8 mouse cellular contexts compared by ENCODE assay signal in genomic region chr9:32515894-32516686, GRCm38 (mm10). TPM values are rescaled to one million over a fixed set of nuclear protein-coding genes. Genes with fewer than 3 reads are reported as not detected.
DNase-seq lines count a peak whose midpoint lies in the region; ATAC-seq and TF ChIP-seq lines count a peak whose summit lies in the region.

No protein-coding gene starts in this region.

- no peak overlapping the region for H3K4me3 ChIP-seq in heart, embryonic 14.5 days (ENCODE audit: control insufficient read depth in 1 of 2, insufficient read depth in 1 of 2, low read depth in 1 of 2, low read length in 2 of 2)
- H3K4me3 ChIP-seq in CH12.LX (replicated peaks in 1 of 3; ENCODE audit: low read depth in 2 of 3, low read length in 2 of 3, poor library complexity in 1 of 3), result peak overlapping the region; percentile 32 to 47 (median 37)
- H3K4me3 ChIP-seq in hindbrain, embryonic 11.5 days (ENCODE audit: low read depth, low read length), result no peak overlapping the region

- no peak for TF ChIP-seq CTCF in CH12.LX (conservative IDR thresholded peaks at IDR 0.05 in 1 of 2, IDR thresholded peaks at IDR 0.05 in 1 of 2; ENCODE audit: low read depth in 2 of 2, low read length in 2 of 2)

- no peak overlapping the region for H3K4me2 ChIP-seq in heart, embryonic 14.5 days (ENCODE audit: low read length)
- peak overlapping the region; percentile 65 for H3K4me2 ChIP-seq in CH12.LX (ENCODE audit: insufficient read depth, low read depth, poor library complexity, severe bottlenecking)
- no peak overlapping the region for H3K4me2 ChIP-seq in hindbrain, embryonic 11.5 days (replicated peaks; ENCODE audit: low read depth, low read length)

- H3K36me3 ChIP-seq in heart, embryonic 14.5 days (ENCODE audit: control insufficient read depth, insufficient read depth, low read length), result no peaks in the 10 kb centered on the region
- H3K36me3 ChIP-seq in CH12.LX (replicated peaks in 1 of 2; ENCODE audit: control insufficient read depth in 1 of 2, insufficient read depth in 1 of 2, low read length in 1 of 2), result peaks cover 4 to 52% of the 10 kb centered on the region in 2 experiments
- no peaks in the 10 kb centered on the region for H3K36me3 ChIP-seq in hindbrain, embryonic 11.5 days (ENCODE audit: control insufficient read depth, insufficient read depth, low read length)

- H3K27ac ChIP-seq in heart, embryonic 14.5 days (replicated peaks in 1 of 2; ENCODE audit: control insufficient read depth in 1 of 2, insufficient read depth in 1 of 2, low read depth in 2 of 2, low read length in 2 of 2), result peak overlapping the region; percentile 30 to 55; a peak in 2 of 4 replicates
- peak overlapping the region; percentile 82 for H3K27ac ChIP-seq in CH12.LX (ENCODE audit: insufficient read depth, low read depth)
- no peak overlapping the region for H3K27ac ChIP-seq in hindbrain, embryonic 11.5 days (ENCODE audit: low read depth, low read length)

- WGBS in heart, embryonic 14.5 days, result 75% methylated on average over 10 of the region's 10 CpGs
- WGBS in hindbrain, embryonic 11.5 days, result 83% methylated on average over 10 of the region's 10 CpGs

- in situ Hi-C loops in CH12.LX (cut with MboI; ENCODE audit: low pct_ligation_motif_present, low pct_unique_long_range_greater_than_20kb, low sequenced_read_pairs), result no loop called here

- intact Hi-C loops in heart, postnatal 14 days (cut with DNase I), result no loop called here
- intact Hi-C loops in left cerebral cortex, postnatal 14 days (cut with DNase I), result no loop called here

- peaks cover 30 to 36% of the 10 kb centered on the region in 2 experiments for H3K4me1 ChIP-seq in heart, embryonic 14.5 days (ENCODE audit: control insufficient read depth in 2 of 2, insufficient read depth in 2 of 2, low read length in 2 of 2)
- H3K4me1 ChIP-seq in CH12.LX (ENCODE audit: control insufficient read depth in 1 of 2, insufficient read depth in 2 of 2), result peaks cover 30 to 95% of the 10 kb centered on the region in 2 experiments
- no peaks in the 10 kb centered on the region for H3K4me1 ChIP-seq in hindbrain, embryonic 11.5 days (replicated peaks; ENCODE audit: control insufficient read depth, insufficient read depth, low read length)

- TF ChIP-seq POLR2A in CH12.LX (IDR thresholded peaks at IDR 0.05; ENCODE audit: low read depth, low read length), result peak; percentile 41; the same call in 1 of the 2 replicates

- TF ChIP-seq RAD21 in CH12.LX (IDR thresholded peaks at IDR 0.05; ENCODE audit: low read depth, low read length), result no peak

- H3K27me3 ChIP-seq in heart, embryonic 14.5 days (ENCODE audit: control insufficient read depth, insufficient read depth, low read length), result no peaks in the 10 kb centered on the region
- H3K27me3 ChIP-seq in CH12.LX (replicated peaks), result no peaks in the 10 kb centered on the region
- H3K27me3 ChIP-seq in hindbrain, embryonic 11.5 days (ENCODE audit: control insufficient read depth, insufficient read depth, low read length), result no peaks in the 10 kb centered on the region

- H3K9ac ChIP-seq in heart, embryonic 14.5 days (ENCODE audit: low read length), result no peak overlapping the region
- peak overlapping the region; percentile 72 for H3K9ac ChIP-seq in CH12.LX (ENCODE audit: insufficient read depth, low read depth)
- no peak overlapping the region for H3K9ac ChIP-seq in hindbrain, embryonic 11.5 days (ENCODE audit: low read depth, low read length)

- DNase-seq in heart, postnatal 14 days, result no peak
- DNase-seq in CH12.LX (ENCODE audit: extremely low read depth) (peak; percentile 78), liver (peak; percentile 71)
- peak; percentile 14 for DNase-seq in retina, embryonic 14.5 days (ENCODE audit: low spot score)
- DNase-seq in embryo, embryonic 11 days, result no peak
- DNase-seq in left cerebral cortex, postnatal 14 days (ENCODE audit: low spot score in 2 of 2), result no peak
- no peak for DNase-seq in hindbrain, embryonic 11.5 days (ENCODE audit: low spot score)

- dilution Hi-C loops in CH12.LX (cut with MboI; ENCODE audit: extremely low pct_ligation_motif_present, extremely low pct_unique_long_range_greater_than_20kb, low sequenced_read_pairs), result no loop called here

- H3K79me2 ChIP-seq in CH12.LX (replicated peaks; ENCODE audit: control insufficient read depth, extremely low read depth, insufficient read depth, poor library complexity, severe bottlenecking), result peaks cover 78% of the 10 kb centered on the region

- TF ChIP-seq EP300 in CH12.LX (IDR thresholded peaks at IDR 0.05; ENCODE audit: low read length), result no peak

- H3K9me3 ChIP-seq in heart, embryonic 14.5 days (ENCODE audit: control insufficient read depth, low read length), result no peaks in the 10 kb centered on the region
- H3K9me3 ChIP-seq in CH12.LX (replicated peaks; ENCODE audit: low read length), result no peaks in the 10 kb centered on the region
- H3K9me3 ChIP-seq in hindbrain, embryonic 11.5 days (ENCODE audit: control insufficient read depth, low read length), result no peaks in the 10 kb centered on the region

- ATAC-seq in heart, embryonic 14.5 days (ENCODE audit: insufficient number of reproducible peaks, insufficient read depth, low FRiP score, low read depth), result no peak
- ATAC-seq in hindbrain, embryonic 11.5 days (ENCODE audit: low FRiP score), result no peak

TF ChIP-seq in CH12.LX, 34 proteins besides CTCF, POLR2A, EP300 and RAD21:
- TF ChIP-seq JUN (IDR thresholded peaks at IDR 0.05; ENCODE audit: insufficient read depth, low read depth, low read length) (no peak), MYC (IDR thresholded peaks at IDR 0.05; ENCODE audit: low read depth, low read length) (peak; percentile 76), MXI1 (IDR thresholded peaks at IDR 0.05; ENCODE audit: low read depth, low read length) (peak; percentile 80; the same call in 1 of the 2 replicates), MAX (IDR thresholded peaks at IDR 0.05; ENCODE audit: low read length) (peak; percentile 79), USF1 (IDR thresholded peaks at IDR 0.05; ENCODE audit: low read depth, low read length) (no peak), USF2 (conservative IDR thresholded peaks at IDR 0.05; ENCODE audit: low read depth, low read length) (no peak), NRF1 (IDR thresholded peaks at IDR 0.05; ENCODE audit: low read depth, low read length) (no peak), MAZ (IDR thresholded peaks at IDR 0.05; ENCODE audit: low read depth, low read length) (no peak), ELF1 (IDR thresholded peaks at IDR 0.05; ENCODE audit: low read depth, low read length) (no peak), CHD1 (IDR thresholded peaks at IDR 0.05; ENCODE audit: low read depth, low read length) (no peak), GABPA (IDR thresholded peaks at IDR 0.05; ENCODE audit: insufficient replicate concordance, low read depth, low read length) (no peak)
TF ChIP-seq in CH12.LX: peak in this region for 3.

RNA-seq across cellular contexts. Expression of gene Fli1, which starts 26.6 kb away (rescaled TPM):
- polyA plus RNA-seq in heart, embryonic 14.5 days (2014; fragmentation: Nextera tagmentation; extraction: Ambion mirVana), result 20.6 and 22.4 TPM in 2 replicates
- 10 to 100 TPM; 37.0 to 41.0 TPM for total RNA-seq in heart, postnatal 14 days (2021)
- total RNA-seq in CH12.LX (2012; rRNA removed) (20.8 and 23.3 TPM in 2 replicates), CH12.LX (2014; rRNA removed) (29.3 TPM in 2 replicates)
- polyA plus RNA-seq in CH12.LX (2012; ENCODE audit: insufficient read length, low read depth), result 20.3 and 20.6 TPM in 2 replicates
- 1 to 10 TPM; 7.6 to 7.8 TPM for total RNA-seq in left cerebral cortex, postnatal 14 days (2021)
- polyA plus RNA-seq in hindbrain, embryonic 11.5 days (2014; fragmentation: Nextera tagmentation; extraction: Ambion mirVana), result 18.6 and 22.2 TPM in 2 replicates

Comparison
In these comparisons a context has a peak if more than half of its experiments do, and no peak if none do; other contexts are left out.
1. H3K4me3 ChIP-seq: peak in CH12.LX (3 of 3); none in heart, embryonic 14.5 days (0 of 2) and hindbrain, embryonic 11.5 days (single experiment).
2. DNase-seq: peak in CH12.LX (single experiment), liver (single experiment) and retina, embryonic 14.5 days (single experiment); none in heart, postnatal 14 days (0 of 2), embryo, embryonic 11 days (single experiment), left cerebral cortex, postnatal 14 days (0 of 2) and hindbrain, embryonic 11.5 days (single experiment).